Mouse (Mus musculus) midbrain, embryonic 11.5 days (tissue): Measurements from ENCODE around the gene Tbl2. TPM values are rescaled to one million over a fixed set of nuclear protein-coding genes. Genes with fewer than 3 reads are reported as not detected.

Experiments used
- ATAC-seq: fragments of 200-750 bp; cut with Nextera tagmentation; 2 replicates; pipeline ENCODE4 v1.8.0; 2017; ENCODE audit warnings: moderate TSS enrichment, moderate library complexity; ENCODE audit not compliant: low FRiP score
- DNase-seq: peaks from one replicate; pipeline ENCODE4 v3.0.0; 2015; ENCODE audit warnings: low spot score; ENCODE audit errors: missing footprints
- H3K27ac ChIP-seq: fragments of 300-500 bp; sonication (generic); 2 replicates; pipeline ENCODE4 v1.5.1; 2014; ENCODE audit warnings: low read depth, low read length
- H3K27me3 ChIP-seq: fragments of 300-500 bp; sonication (generic); 2 replicates; pipeline ENCODE4 v1.6.1; 2014; ENCODE audit warnings: mild to moderate bottlenecking, low read length, moderate library complexity, mixed read lengths; ENCODE audit not compliant: control insufficient read depth, insufficient read depth
- H3K36me3 ChIP-seq: fragments of 300-500 bp; sonication (generic); 2 replicates; pipeline ENCODE4 v1.6.1; 2014; ENCODE audit warnings: mild to moderate bottlenecking, low read length, moderate library complexity, mixed read lengths; ENCODE audit not compliant: control insufficient read depth, insufficient read depth
- H3K4me1 ChIP-seq: fragments of 300-500 bp; sonication (generic); 2 replicates; pipeline ENCODE4 v1.6.1; 2014; ENCODE audit warnings: low read length; ENCODE audit not compliant: control insufficient read depth, insufficient read depth
- H3K4me2 ChIP-seq: fragments of 300-500 bp; sonication (generic); 2 replicates; pipeline ENCODE4 v1.6.1; 2014; ENCODE audit warnings: mild to moderate bottlenecking, moderate library complexity
- H3K4me3 ChIP-seq: fragments of 300-500 bp; sonication (generic); 2 replicates; pipeline ENCODE4 v1.5.1; 2014; ENCODE audit warnings: low read depth, low read length
- H3K9ac ChIP-seq: fragments of 300-500 bp; sonication (generic); 2 replicates; pipeline ENCODE4 v1.6.1; 2014; ENCODE audit warnings: low read length
- H3K9me3 ChIP-seq: fragments of 300-500 bp; sonication (generic); 2 replicates; pipeline ENCODE4 v1.6.1; 2016; ENCODE audit warnings: low read length; ENCODE audit not compliant: control insufficient read depth
- WGBS: fragments of 180-500 bp; shearing (Covaris S2); extraction: QIAGEN DNeasy Blood & Tissue Kit; methylation state at CpG from one replicate; pipeline ENCODE4 v1.1.7; 2014; 5-methylcytosine and 5-hydroxymethylcytosine counted together
- polyA plus RNA-seq: library from polyadenylated mRNA; unstranded; fragments of >200 nt; fragmentation: Nextera tagmentation; extraction: Ambion mirVana; gene quantifications from 2 replicates; pipeline ENCODE4 v1.2.1, GENCODE M21; 2014

Gene Tbl2
- 20.1 and 21.2 TPM in 2 replicates for polyA plus RNA-seq

DNA sequence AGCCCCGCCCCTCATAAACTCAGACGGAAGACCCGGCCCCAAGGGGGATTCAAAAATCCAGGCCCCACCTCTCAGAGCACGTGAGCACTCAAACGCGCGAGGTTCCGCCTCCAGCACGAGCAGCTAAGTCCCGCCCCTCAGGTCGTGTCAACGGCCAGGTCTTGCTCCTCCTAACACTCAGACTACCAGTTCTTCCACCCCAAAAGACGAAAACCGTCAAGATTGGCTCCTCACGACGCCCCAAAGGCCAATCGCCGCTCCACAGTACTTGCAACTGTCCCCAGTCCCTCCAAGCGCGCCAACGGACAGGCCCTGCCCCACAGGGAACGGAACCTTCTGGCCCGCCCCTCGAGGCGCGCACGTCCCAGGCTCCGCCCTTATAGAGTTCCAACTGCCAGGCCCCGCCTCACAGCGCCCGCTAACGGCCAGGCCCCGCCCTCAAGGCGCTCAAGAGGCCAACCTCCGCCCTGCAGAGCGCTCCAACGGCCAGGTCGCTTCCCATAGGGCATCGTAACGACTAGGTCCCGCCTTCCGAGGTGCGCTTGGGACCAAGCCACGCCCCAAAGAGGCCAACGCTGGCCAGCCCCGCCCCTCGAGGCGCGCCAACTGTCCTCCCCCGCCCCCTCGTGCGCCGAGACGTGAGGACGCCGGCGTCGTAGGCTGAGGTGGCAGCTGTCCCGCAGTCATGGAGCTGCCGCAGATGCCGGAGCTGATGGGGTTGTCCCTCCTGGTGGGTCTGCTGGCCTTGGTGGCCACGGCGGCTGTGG is at the start of gene Tbl2:
TSS of gene Tbl2 (plus strand) at position 605 of the 767 bp plus-strand sequence.
- ATAC-seq (peak; percentile 99), DNase-seq (peak; percentile 100)
- peak within 1 kb of the TSS; percentile 91 for H3K27ac ChIP-seq
- peak within 1 kb of the TSS; percentile 76 for H3K4me3 ChIP-seq
- H3K36me3 ChIP-seq: peaks cover 4% of the 10 kb centered on the region; the same call in 1 of the 2 replicates
- WGBS: under 1% methylated on average over 63 of the region's 63 CpGs
- H3K9ac ChIP-seq: peak within 1 kb of the TSS; percentile 83
- H3K4me2 ChIP-seq: peak within 1 kb of the TSS; percentile 78
- H3K27me3 ChIP-seq: no peaks in the 10 kb centered on the region
- H3K4me1 ChIP-seq: 0 out of 2 replicates have a peak, but pooled peaks cover 3% of the 10 kb centered on the region
- H3K9me3 ChIP-seq: no peaks in the 10 kb centered on the region

- H3K4me2 ChIP-seq: no peak overlapping the region
- H3K9me3 ChIP-seq: no peaks in the 10 kb centered on the region
- no peak overlapping the region for H3K4me3 ChIP-seq
- no peaks in the 10 kb centered on the region for H3K36me3 ChIP-seq
- no peaks in the 10 kb centered on the region for H3K4me1 ChIP-seq
- no peak overlapping the region for H3K27ac ChIP-seq
- peak; percentile 73 for DNase-seq
- H3K27me3 ChIP-seq: peaks cover 2% of the 10 kb centered on the region; the same call in 1 of the 2 replicates
- WGBS: 90% methylated on average over 1 of the region's 1 CpGs
- H3K9ac ChIP-seq: no peak overlapping the region
- no peak for ATAC-seq
Measured at GRCm38 (mm10) chr5:135100981-135101380, 48.5 kb upstream of the Tbl2 start.

GRCm38 (mm10) chr5:135103999-135104660 is 45.3 kb upstream of the Tbl2 start:
- peaks cover 26% of the 10 kb centered on the region for H3K27me3 ChIP-seq
- DNase-seq: peak; percentile 85
- no peak overlapping the region for H3K27ac ChIP-seq
- no peak overlapping the region for H3K4me3 ChIP-seq
- no peaks in the 10 kb centered on the region for H3K36me3 ChIP-seq
- H3K9ac ChIP-seq: no peak overlapping the region
- H3K4me2 ChIP-seq: no peak overlapping the region
- no peaks in the 10 kb centered on the region for H3K9me3 ChIP-seq
- peaks cover 4% of the 10 kb centered on the region for H3K4me1 ChIP-seq
- WGBS: 62% methylated on average over 11 of the region's 11 CpGs
- no peak for ATAC-seq

DNA sequence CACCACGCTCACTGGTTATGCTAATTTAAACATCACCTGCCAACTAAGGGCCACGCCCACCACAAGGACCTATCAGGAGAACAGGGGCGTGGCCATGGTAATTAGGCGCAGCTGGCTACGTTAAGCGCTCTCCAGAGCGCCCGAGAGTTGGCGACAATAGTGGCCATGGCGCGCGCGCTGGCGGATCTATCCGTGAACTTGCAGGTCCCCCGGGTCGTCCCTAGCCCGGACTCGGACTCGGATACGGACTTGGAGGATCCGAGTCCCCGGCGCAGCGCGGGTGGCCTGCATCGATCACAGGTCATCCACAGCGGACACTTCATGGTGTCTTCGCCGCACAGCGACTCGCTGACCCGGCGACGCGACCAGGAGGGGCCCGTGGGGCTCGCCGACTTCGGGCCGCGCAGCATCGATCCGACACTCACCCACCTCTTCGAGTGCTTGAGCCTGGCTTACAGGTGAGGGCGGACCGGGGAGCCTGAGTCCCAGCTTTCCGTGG is 42.6 kb upstream of the Tbl2 start:
- Histone ChIP-seq H3K9me3 (no peaks in the 10 kb centered on the region), H3K36me3 (no peaks in the 10 kb centered on the region), H3K27ac (no peak overlapping the region), H3K4me3 (peak overlapping the region; percentile 52), H3K4me2 (peak overlapping the region; percentile 91), H3K4me1 (peaks cover 4% of the 10 kb centered on the region), H3K9ac (peak overlapping the region; percentile 64), H3K27me3 (peaks cover 31% of the 10 kb centered on the region)
- ATAC-seq (peak; percentile 91), DNase-seq (peak; percentile 96)
- under 1% methylated on average over 48 of the region's 48 CpGs for WGBS

DNA sequence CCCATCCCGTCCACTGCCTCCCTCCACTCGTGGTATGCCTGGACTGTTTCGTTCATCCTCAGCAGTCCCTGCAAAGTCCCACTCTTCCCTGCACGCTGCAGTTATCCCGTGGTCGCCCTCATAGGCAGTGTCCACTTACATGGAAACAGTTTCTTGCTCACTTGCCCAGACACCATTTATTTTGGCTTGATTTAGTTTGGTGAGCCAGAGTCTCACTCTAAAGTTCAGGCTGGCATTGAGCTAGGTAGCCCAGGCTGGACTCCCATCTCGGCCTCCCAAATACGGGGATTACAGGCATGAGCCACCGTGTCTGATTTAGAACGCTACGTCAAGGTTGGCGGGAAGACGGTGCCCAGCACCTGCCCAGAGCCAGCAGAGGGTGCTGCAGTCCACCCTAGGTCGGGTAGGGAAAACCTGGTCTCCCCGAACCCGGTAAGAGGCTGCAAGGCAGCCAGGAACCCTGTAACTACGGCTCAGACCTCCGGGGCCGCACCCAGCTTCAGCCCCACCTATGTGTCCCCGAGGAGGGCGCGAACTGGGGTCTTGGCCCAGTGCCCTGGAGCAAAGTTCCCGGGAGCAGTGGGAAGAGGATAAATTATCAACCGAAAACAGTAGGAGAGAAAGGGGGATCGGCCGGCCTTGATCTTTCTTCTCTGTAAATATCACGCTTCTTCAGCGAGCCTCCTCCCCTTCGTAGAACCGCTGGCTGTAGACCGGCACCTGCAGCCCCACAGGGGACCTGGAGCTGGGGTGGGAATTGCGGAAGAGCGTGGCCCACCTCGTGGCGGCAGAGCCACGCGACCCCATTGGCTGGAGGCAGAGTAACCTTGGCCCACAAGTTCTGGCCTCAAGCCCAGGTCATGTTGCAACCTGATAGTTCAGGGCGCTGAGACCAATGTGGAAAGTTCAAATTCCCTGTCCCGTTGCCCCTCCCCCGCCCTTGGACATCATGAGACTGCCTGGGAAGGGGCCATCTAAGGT is 41.6 kb upstream of the Tbl2 start:
- Histone ChIP-seq H3K9me3 (no peaks in the 10 kb centered on the region), H3K27me3 (peaks cover 31% of the 10 kb centered on the region), H3K27ac (no peak overlapping the region), H3K9ac (no peak overlapping the region; the same call in 1 of the 2 replicates), H3K4me3 (peak overlapping the region; percentile 52), H3K4me1 (peaks cover 4% of the 10 kb centered on the region), H3K4me2 (peak overlapping the region; percentile 91), H3K36me3 (no peaks in the 10 kb centered on the region)
- WGBS: 10% methylated on average over 40 of the region's 40 CpGs
- DNase-seq (peak; percentile 91), ATAC-seq (peak; percentile 28; the same call in 1 of the 2 replicates)

DNA sequence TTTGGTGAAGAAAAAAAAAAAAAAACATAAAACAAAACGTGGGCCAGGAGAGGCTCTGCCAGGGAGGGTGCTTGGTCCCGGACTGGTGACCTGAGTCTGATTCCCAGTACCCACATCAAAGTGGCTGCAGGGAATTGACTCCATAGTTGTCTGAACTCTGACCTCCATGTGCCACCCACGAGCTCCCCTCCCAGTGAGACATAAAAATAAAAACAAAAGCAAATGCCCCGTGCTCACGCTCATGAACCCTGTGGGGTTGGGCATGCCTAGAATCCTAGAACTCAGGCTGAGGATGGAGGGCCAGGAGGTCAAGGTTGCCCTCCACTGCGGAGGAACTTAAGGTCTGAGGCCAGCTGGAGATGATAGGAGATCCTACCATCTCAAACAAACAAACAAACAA is 40.4 kb upstream of the Tbl2 start:
- Histone ChIP-seq H3K27me3 (peaks cover 31% of the 10 kb centered on the region), H3K4me3 (no peak overlapping the region), H3K36me3 (no peaks in the 10 kb centered on the region), H3K27ac (no peak overlapping the region), H3K4me1 (peaks cover 4% of the 10 kb centered on the region), H3K9ac (no peak overlapping the region), H3K9me3 (no peaks in the 10 kb centered on the region), H3K4me2 (no peak overlapping the region)
- no peak for DNase-seq
- no peak for ATAC-seq
- WGBS: 55% methylated on average over 6 of the region's 6 CpGs

- DNase-seq: no peak
- WGBS: 89% methylated on average over 3 of the region's 3 CpGs
- no peak overlapping the region for H3K4me3 ChIP-seq
- H3K9ac ChIP-seq: no peak overlapping the region
- H3K27me3 ChIP-seq: peaks cover 31% of the 10 kb centered on the region
- no peak for ATAC-seq
- peaks cover 4% of the 10 kb centered on the region for H3K4me1 ChIP-seq
- H3K9me3 ChIP-seq: no peaks in the 10 kb centered on the region
- H3K36me3 ChIP-seq: no peaks in the 10 kb centered on the region
- H3K4me2 ChIP-seq: no peak overlapping the region
- H3K27ac ChIP-seq: no peak overlapping the region
Measured at GRCm38 (mm10) chr5:135109426-135109825, 40.0 kb upstream of the Tbl2 start.

DNA sequence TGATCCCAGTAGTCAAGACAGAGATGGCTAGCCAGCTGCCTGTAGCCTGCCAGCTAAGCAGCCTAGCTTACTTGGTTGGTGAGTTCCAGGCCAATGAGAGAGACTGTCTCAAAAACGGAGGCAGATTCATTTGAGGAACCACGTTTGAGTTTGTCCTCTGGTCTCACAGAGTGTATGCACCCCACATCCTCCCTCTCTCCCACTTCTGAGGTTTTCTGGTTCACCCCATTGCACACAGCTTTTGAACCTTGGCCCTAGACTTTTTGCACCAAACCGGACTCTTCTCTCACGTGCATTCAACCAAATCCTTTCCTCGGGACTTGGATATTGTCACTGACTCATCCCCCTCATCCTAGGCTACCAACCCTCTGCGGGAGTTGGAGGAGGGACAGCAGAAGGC is 39.5 kb upstream of the Tbl2 start:
- Histone ChIP-seq H3K4me1 (peaks cover 4% of the 10 kb centered on the region), H3K4me2 (no peak overlapping the region), H3K9me3 (no peaks in the 10 kb centered on the region), H3K4me3 (no peak overlapping the region), H3K27ac (no peak overlapping the region), H3K27me3 (peaks cover 31% of the 10 kb centered on the region), H3K9ac (no peak overlapping the region), H3K36me3 (no peaks in the 10 kb centered on the region)
- ATAC-seq: no peak
- peak; percentile 45 for DNase-seq
- 61% methylated on average over 6 of the region's 6 CpGs for WGBS
